Mouse (Mus musculus): ENCODE data around the gene Capn7.

- TF ChIP-seq CTCF (IDR thresholded peaks at IDR 0.05; ENCODE audit: control insufficient read depth, insufficient read depth, low read length), result no peak
- no peak for TF ChIP-seq POLR2A (IDR thresholded peaks at IDR 0.05; ENCODE audit: borderline replicate concordance, control insufficient read depth, low read depth, low read length)
Measured at GRCm38 (mm10) chr14:31407208-31407607, 70.8 kb downstream of the Capn7 start.
